Mouse (Mus musculus) heart, postnatal 10 days (tissue): ENCODE measurements around the gene Gcm1. TPM values are rescaled to one million over a fixed set of nuclear protein-coding genes. Genes with fewer than 3 reads are reported as not detected.
"Not testable (repeated sequence)": the region's sequence is repeated elsewhere in the genome, so short reads cannot be mapped to it uniquely, and the experiment has no call there.

Experiments used
- DNase-seq, 2 experiments: peaks; one replicate each; pipeline ENCODE4 v3.0.0; 2021
- intact Hi-C: fragments of 180-260 bp; cut with DNase I; formaldehyde crosslinking; loops from one replicate; pipeline ENCODE4 v1.15.1; 2025
- total RNA-seq, 2 experiments: library from RNA; stranded (reverse); gene quantifications; 2 replicates each; pipeline ENCODE4 v1.2.3; 2021

The Gcm1 gene
- total RNA-seq, 2 experiments from 2014 or later: not detected

DNA sequence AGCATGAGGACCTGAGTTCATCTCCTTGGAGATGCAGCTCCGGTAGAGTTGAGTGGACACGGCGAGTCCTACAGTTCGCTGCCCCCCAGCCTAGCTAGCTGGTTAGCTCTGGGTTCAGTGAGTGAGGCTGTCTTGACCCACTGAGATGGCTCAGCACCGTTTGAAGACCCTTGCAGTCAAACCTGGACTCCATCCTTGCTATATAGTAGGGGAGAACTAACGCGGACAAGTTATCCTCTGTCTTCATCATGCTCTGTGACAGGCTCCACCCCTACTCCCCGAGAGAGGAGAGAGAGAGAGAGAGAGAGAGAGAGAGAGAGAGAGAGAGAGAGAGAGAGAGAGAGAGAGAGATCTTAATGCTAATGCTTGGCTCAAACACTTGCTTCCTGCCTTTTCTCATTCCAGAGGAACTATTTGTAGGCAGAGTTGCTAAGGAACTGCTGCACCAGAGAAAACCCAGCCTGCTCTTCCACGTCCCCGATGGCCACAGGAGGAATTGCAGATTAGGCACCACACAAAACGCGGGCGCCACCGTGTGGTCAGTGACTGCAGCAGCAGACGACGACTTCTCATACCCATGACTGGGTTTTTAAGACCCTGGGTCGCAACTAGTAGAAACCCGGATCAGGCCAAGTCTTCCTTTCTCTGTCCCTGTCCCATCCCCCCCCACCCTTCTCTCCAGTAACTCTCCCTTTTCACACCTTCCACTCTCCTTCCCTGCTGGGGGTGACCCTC lies 12.8 kb upstream of the Gcm1 start:
- DNase-seq: peak; percentile 82 to 90
- intact Hi-C loops: loop anchor here (5.0 kb wide), 1 partner anchor 442 kb away; no protein-coding TSS in a partner anchor

- intact Hi-C loops: no loop called here
- no peak for DNase-seq
Measured at GRCm38 (mm10) chr9:78045171-78045570, 6.6 kb upstream of the Gcm1 start.

GRCm38 (mm10) chr9:78046755-78047154 lies 5.0 kb upstream of the Gcm1 start:
- intact Hi-C loops: no loop called here
- DNase-seq: peak in 1 of 2 experiments; percentile 12

DNA sequence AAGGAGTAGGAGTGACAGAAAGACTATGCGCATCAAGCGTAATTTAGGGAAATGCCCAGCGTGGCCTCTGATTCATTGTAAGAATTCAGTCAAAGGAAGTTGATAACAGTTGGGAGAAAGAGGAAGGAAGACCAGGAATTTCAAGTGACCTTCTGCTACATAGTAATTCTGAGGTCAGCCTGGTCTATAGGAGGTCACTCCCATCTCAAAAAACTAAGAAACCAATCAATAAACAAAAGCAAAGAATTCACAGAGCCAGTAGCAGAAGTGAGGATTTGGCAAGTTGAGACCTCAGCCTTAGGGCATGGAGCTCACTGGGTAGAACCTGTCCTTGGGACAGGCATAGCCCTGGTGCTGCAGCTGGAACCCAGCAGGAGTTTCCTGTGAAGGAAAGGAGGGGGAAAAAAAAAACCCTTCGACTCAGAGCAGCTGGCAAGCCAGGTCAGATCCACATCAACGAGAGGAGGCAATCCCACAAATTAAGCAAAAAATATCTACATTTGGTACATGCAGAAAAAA lies 1.2 kb upstream of the Gcm1 start:
- no peak for DNase-seq
- intact Hi-C loops: no loop called here

DNA sequence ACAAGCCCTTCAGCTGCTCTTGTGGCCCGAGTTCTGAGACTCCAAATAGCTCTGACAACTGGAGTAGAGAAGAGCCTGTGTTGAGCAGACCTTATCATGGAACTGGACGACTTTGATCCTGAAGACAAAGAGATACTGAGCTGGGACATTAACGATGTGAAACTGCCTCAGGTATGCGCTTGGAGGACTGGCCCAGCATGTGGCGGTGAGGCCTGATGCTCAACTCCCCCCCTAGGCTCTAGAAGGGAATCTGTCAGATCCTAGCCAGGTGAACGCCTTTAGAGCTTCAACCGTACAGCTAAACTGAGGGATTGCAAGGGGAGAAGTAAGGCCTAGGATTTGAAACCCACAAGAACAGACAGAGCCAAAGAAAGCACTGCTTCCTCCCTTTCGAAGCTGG lies 2.1 kb downstream of the Gcm1 start:
- intact Hi-C loops: no loop called here
- DNase-seq: no peak

- intact Hi-C loops: no loop called here
- no peak for DNase-seq
Measured at GRCm38 (mm10) chr9:78054298-78054697, 2.6 kb downstream of the Gcm1 start.

DNA sequence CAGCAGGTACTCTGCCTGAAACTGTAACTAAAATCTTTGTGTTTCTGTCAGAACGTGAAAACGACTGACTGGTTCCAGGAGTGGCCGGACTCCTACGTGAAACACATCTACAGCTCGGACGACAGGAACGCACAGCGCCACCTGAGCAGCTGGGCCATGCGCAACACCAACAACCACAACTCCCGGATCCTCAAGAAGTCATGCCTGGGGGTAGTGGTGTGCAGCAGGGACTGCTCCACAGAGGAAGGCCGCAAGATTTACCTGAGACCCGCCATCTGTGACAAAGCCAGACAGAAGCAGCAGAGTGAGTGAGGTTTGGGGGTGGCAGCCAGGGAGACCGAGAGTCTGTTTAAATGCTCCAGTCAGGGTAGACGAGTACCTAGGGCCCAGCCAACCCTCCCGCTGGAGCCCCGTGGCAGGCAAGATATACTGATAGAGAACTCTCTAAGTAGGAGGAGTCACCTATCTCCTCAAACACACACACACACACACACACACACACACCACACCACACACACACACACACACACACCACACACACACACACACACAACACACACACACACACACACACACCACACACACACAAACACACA lies 7.9 kb downstream of the Gcm1 start:
- intact Hi-C loops: no loop called here
- DNase-seq: no peak

- intact Hi-C loops: no loop called here
- no peak for DNase-seq
Measured at GRCm38 (mm10) chr9:78062392-78062791, 10.7 kb downstream of the Gcm1 start.

GRCm38 (mm10) chr9:78064121-78064520 lies 12.4 kb downstream of the Gcm1 start:
- intact Hi-C loops: no loop called here
- DNase-seq: no peak

DNA sequence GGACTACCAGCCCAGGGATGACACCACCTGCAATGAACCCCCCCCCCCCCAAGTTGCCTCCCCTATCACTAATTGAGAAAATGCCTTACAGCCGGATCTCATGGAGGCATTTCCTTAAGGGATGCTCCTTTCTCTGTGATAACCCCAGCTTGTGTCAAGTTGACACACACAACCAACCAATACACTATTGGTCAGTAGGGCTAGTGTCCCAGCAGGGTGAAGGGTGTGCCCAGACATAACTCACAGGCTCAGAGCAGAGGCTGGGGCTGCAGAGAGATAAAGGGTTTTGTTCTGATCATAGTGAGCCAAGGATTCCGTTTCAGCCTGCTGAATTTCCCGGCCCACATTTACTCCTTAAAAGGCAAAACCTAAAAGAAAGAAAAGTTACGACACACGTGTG lies 18.8 kb downstream of the Gcm1 start:
- DNase-seq: no peak
- intact Hi-C loops: no loop called here

DNA sequence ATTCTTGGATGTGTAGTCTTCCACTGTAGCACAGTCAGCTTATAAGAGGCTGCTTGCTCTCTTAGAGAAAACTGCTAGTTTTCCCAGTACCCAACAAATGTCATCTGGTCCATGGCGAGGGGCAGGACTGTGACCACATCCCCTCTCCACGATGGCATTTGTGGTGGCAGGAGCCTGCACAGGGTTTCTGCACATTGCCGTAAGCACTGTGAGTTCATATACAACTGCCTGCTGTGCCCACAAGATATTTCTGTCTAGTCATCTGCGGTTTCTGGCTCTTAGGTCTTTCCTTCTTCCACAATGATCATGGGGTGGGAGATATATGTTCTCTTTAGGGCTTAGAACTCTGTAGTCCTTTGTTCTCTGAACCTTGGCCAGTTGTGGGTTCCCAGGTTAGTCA lies 19.9 kb downstream of the Gcm1 start:
- intact Hi-C loops: no loop called here
- DNase-seq: no peak

DNA sequence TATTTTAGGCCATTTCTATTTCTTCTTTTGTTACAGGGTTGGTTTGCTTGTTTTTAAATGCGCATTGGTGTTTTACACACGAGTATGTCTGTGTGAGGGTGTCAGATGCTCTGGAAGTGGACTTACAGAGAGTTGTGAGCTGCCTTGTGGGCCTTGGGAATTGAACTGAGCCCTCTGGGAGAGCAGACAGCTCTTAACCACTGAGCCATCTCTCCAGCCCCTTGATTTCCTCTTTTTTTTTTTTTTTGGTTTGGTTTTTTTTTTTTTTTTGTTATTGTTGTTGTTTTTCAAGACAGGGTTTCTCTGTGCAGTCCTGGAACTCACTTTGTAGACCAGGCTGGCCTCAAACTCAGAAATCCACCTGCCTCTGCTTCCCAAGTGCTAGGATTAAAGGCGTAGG lies 21.6 kb downstream of the Gcm1 start:
- DNase-seq, intact Hi-C loops: not testable (repeated sequence)

DNA sequence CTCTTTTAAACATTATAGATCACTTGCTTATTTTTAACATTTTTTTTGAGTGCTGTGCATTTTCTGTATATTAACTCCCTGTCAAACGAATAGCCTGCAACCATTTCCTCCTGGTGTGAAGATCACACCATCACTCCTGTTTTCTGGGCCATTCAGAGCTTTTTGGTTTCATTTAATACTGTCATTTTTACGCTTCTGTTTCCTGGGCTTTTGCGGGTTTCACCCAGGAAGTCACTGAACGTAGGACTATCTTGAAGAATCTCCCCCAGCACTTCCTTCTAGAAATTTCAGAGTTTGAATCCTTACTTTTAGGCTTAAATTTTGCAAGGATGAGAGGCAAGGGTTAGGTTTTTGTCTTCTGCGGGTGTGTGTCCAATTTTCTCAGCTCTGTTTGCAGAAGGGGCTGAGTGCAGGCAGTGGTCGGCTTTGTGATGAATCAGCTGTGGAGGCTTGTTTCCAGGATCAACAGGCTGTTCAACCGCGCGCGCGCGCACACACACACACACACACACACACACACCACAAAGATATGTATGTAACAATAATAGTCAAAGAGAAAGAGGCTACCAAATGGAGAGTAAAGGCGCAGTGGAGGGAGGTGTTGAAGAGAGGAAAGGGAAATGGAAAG lies 22.1 kb downstream of the Gcm1 start:
- no peak for DNase-seq
- intact Hi-C loops: no loop called here

- intact Hi-C loops: no loop called here
- no peak for DNase-seq
Measured at GRCm38 (mm10) chr9:78075256-78075655, 23.5 kb downstream of the Gcm1 start.

- intact Hi-C loops: no loop called here
Measured at GRCm38 (mm10) chr9:78078240-78078639, 26.5 kb downstream of the Gcm1 start.

GRCm38 (mm10) chr9:78081835-78082234 lies 30.1 kb downstream of the Gcm1 start:
- intact Hi-C loops: no loop called here
- DNase-seq: no peak

More at GRCm38 (mm10) chr9:78078240-78078639, 26.5 kb downstream of the Gcm1 start:
- peak; percentile 13 to 32 for DNase-seq

GRCm38 (mm10) chr9:78084341-78084740 lies 32.6 kb downstream of the Gcm1 start:
- intact Hi-C loops: no loop called here
- DNase-seq: no peak

GRCm38 (mm10) chr9:78085722-78086287 lies 34.1 kb downstream of the Gcm1 start:
- intact Hi-C loops: no loop called here
- no peak for DNase-seq

DNA sequence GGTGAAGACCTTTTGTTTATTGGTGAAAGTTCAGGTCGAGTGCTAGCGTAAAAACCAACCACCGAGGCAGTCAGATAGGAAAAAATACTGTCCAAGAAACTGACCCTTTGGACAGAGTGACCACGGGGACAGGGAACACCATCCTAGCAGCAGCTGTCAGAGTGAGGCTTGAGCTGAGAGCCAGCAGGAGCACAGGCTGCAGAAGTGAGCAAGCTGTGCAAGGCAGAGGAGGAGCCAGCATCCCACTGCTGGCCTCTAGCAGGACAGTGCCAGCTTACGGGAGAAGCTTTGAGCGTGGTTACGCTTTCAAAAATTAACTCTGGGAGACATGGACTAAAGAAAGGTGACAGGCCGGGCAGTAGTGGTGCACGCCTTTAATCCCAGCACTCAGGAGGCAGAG lies 36.0 kb downstream of the Gcm1 start:
- intact Hi-C loops: no loop called here
- no peak for DNase-seq

GRCm38 (mm10) chr9:78088521-78088920 lies 36.8 kb downstream of the Gcm1 start:
- intact Hi-C loops: no loop called here
- DNase-seq: peak in 1 of 2 experiments; percentile 52

GRCm38 (mm10) chr9:78088971-78089370 lies 37.2 kb downstream of the Gcm1 start:
- intact Hi-C loops: no loop called here
- peak; percentile 33 to 48 for DNase-seq
